In the genomic region with DNA sequence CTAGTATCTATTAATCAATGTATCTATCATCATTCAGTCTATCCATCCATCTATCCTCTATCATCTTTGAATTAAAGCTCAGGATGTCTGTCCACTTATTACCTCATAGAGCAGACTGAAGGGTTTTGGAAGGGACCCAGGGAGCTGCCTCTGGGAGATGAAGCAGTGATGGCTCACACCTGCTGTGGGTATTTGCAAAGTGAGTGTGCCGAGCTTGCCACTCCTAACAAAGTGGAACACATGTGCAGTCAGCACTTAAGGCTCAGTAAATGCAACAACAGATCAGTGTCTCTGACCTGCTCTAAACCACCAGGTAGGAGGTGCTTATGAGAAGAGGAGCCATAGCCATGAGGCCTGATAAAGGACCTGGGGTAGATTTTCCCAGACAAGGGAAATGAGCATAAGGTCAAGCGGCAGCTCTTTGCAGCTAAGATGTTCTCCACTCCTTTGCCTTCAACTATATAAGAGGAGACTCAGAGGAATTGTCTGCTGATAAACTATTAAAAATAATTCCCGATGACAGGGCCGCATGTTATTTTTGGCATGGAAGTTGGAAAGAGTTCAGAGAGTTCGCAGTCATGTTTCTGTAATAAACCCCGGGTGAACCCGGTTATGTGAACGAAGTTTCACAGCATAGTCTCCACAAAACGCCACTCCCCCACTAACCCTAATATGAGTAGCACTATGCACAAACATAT, we compare ENCODE assay signal across 21 mouse cellular contexts.
DNase-seq lines count a peak whose midpoint lies in the region; ATAC-seq and TF ChIP-seq lines count a peak whose summit lies in the region.
"Had no signal": no experiment of that assay in that cellular context is flagged by ENCODE, and none has a peak within 500 bp of the region (broad histone marks: within the 10 kb centered on the region; RNA-seq: fewer than 3 reads in every experiment).

No protein-coding gene starts in this region.

- H3K36me3 ChIP-seq in heart, embryonic 12.5 days, result no peaks in the 10 kb centered on the region
- no peaks in the 10 kb centered on the region for H3K36me3 ChIP-seq in kidney, postnatal 0 days (ENCODE audit: insufficient read depth, low read length)
- H3K36me3 ChIP-seq in heart, embryonic 14.5 days (ENCODE audit: control insufficient read depth, insufficient read depth, low read length), result no peaks in the 10 kb centered on the region
- H3K36me3 ChIP-seq: embryonic facial prominence, embryonic 12.5 days; hindbrain, embryonic 15.5 days; limb, embryonic 15.5 days; midbrain, embryonic 13.5 days had no signal

- 67% methylated on average over 9 of the region's 9 CpGs for WGBS in heart, embryonic 12.5 days
- WGBS in kidney, postnatal 0 days, result 49% methylated on average over 9 of the region's 9 CpGs
- 29% methylated on average over 9 of the region's 9 CpGs for WGBS in heart, embryonic 14.5 days

- no peak overlapping the region for H3K4me3 ChIP-seq in heart, embryonic 12.5 days
- H3K4me3 ChIP-seq in kidney, postnatal 0 days (replicated peaks; ENCODE audit: low read depth, low read length), result no peak overlapping the region
- H3K4me3 ChIP-seq in heart, embryonic 14.5 days (ENCODE audit: control insufficient read depth in 1 of 2, insufficient read depth in 1 of 2, low read depth in 1 of 2, low read length in 2 of 2), result no peak overlapping the region
- H3K4me3 ChIP-seq: embryonic facial prominence, embryonic 12.5 days; hindbrain, embryonic 15.5 days; limb, embryonic 15.5 days; midbrain, embryonic 13.5 days had no signal

- H3K27me3 ChIP-seq in heart, embryonic 12.5 days (replicated peaks), result peaks cover 5% of the 10 kb centered on the region; the same call in 1 of the 2 replicates
- no peaks in the 10 kb centered on the region for H3K27me3 ChIP-seq in kidney, postnatal 0 days (ENCODE audit: insufficient read depth, low read length)
- H3K27me3 ChIP-seq in heart, embryonic 14.5 days (ENCODE audit: control insufficient read depth, insufficient read depth, low read length), result 0 out of 2 replicates have a peak, but pooled peaks cover 7% of the 10 kb centered on the region
- H3K27me3 ChIP-seq: embryonic facial prominence, embryonic 12.5 days; hindbrain, embryonic 15.5 days; limb, embryonic 15.5 days; midbrain, embryonic 13.5 days had no signal

- ATAC-seq in heart, embryonic 12.5 days (ENCODE audit: insufficient number of reproducible peaks, low FRiP score), result no peak
- ATAC-seq in kidney, postnatal 0 days (replicated peaks; ENCODE audit: low FRiP score, low read depth), result no peak
- ATAC-seq in heart, embryonic 14.5 days (ENCODE audit: insufficient number of reproducible peaks, insufficient read depth, low FRiP score, low read depth), result no peak
- ATAC-seq: forebrain, postnatal 0 days; midbrain, embryonic 13.5 days had no signal

- no peak for TF ChIP-seq CTCF in kidney, postnatal 0 days (IDR thresholded peaks at IDR 0.05; ENCODE audit: low read depth)

- H3K9me3 ChIP-seq in heart, embryonic 12.5 days (replicated peaks), result peaks cover 14% of the 10 kb centered on the region
- no peaks in the 10 kb centered on the region for H3K9me3 ChIP-seq in kidney, postnatal 0 days (replicated peaks; ENCODE audit: low read length)
- peaks cover 11% of the 10 kb centered on the region for H3K9me3 ChIP-seq in heart, embryonic 14.5 days (ENCODE audit: control insufficient read depth, low read length)
- H3K9me3 ChIP-seq: embryonic facial prominence, embryonic 12.5 days; hindbrain, embryonic 15.5 days; limb, embryonic 15.5 days had no signal

- H3K4me1 ChIP-seq in heart, embryonic 12.5 days (replicated peaks), result peaks cover 11% of the 10 kb centered on the region; the same call in 1 of the 2 replicates
- H3K4me1 ChIP-seq in kidney, postnatal 0 days (replicated peaks; ENCODE audit: insufficient read depth, low read length), result no peaks in the 10 kb centered on the region
- peaks cover 0 to 5% of the 10 kb centered on the region in 2 experiments; a peak in 1 of 4 replicates for H3K4me1 ChIP-seq in heart, embryonic 14.5 days (ENCODE audit: control insufficient read depth in 2 of 2, insufficient read depth in 2 of 2, low read length in 2 of 2)
- H3K4me1 ChIP-seq: hindbrain, embryonic 15.5 days; midbrain, embryonic 13.5 days had no signal

- DNase-seq in heart, adult 8-10 months (ENCODE audit: low spot score), result peak; percentile 63
- peak; percentile 63 for DNase-seq in kidney, postnatal 0 days (ENCODE audit: low spot score)
- DNase-seq in kidney, adult 11 months, result no peak
- peak; percentile 50 for DNase-seq in heart, postnatal 4 days
- no peak for DNase-seq in spleen, postnatal 10 days (ENCODE audit: low spot score in 2 of 2)
- no peak for DNase-seq in adrenal gland, postnatal 4 days (ENCODE audit: low spot score in 2 of 2)
- DNase-seq: adrenal gland, postnatal 10 days; cerebellum, adult 2 months; cerebellum, postnatal 25 days; forebrain, postnatal 0 days; gastrocnemius, postnatal 25 days; left cerebral cortex, postnatal 4 days; right cerebral cortex, postnatal 25 days; spleen, adult 18-20 months had no signal

- H3K4me2 ChIP-seq in heart, embryonic 12.5 days, result no peak overlapping the region
- no peak overlapping the region for H3K4me2 ChIP-seq in kidney, postnatal 0 days (ENCODE audit: low read length)
- H3K4me2 ChIP-seq in heart, embryonic 14.5 days (ENCODE audit: low read length), result peak overlapping the region; percentile 34; the same call in 1 of the 2 replicates
- H3K4me2 ChIP-seq: embryonic facial prominence, embryonic 12.5 days; hindbrain, embryonic 15.5 days; limb, embryonic 15.5 days; midbrain, embryonic 13.5 days had no signal

- H3K27ac ChIP-seq in heart, embryonic 12.5 days (ENCODE audit: poor library complexity, severe bottlenecking), result no peak overlapping the region
- H3K27ac ChIP-seq in kidney, postnatal 0 days, result no peak overlapping the region
- H3K27ac ChIP-seq in heart, embryonic 14.5 days (replicated peaks in 1 of 2; ENCODE audit: control insufficient read depth in 1 of 2, insufficient read depth in 1 of 2, low read depth in 2 of 2, low read length in 2 of 2), result peak overlapping the region; percentile 24 to 62; a peak in 2 of 4 replicates
- H3K27ac ChIP-seq: embryonic facial prominence, embryonic 12.5 days; hindbrain, embryonic 15.5 days; limb, embryonic 15.5 days; liver, embryonic 14.5 days; midbrain, embryonic 13.5 days had no signal

- H3K9ac ChIP-seq in heart, embryonic 12.5 days, result no peak overlapping the region
- no peak overlapping the region for H3K9ac ChIP-seq in kidney, postnatal 0 days (ENCODE audit: low read depth, low read length)
- H3K9ac ChIP-seq in heart, embryonic 14.5 days (ENCODE audit: low read length), result no peak overlapping the region
- H3K9ac ChIP-seq: embryonic facial prominence, embryonic 12.5 days; forebrain, postnatal 0 days; hindbrain, embryonic 15.5 days; limb, embryonic 15.5 days; liver, embryonic 14.5 days; midbrain, embryonic 13.5 days had no signal

Comparison
In these comparisons a context has a peak if more than half of its experiments do, and no peak if none do; other contexts are left out.
1. DNase-seq: peak in heart, adult 8-10 months (single experiment), kidney, postnatal 0 days (single experiment) and heart, postnatal 4 days (single experiment); none in kidney, adult 11 months (single experiment), spleen, postnatal 10 days (0 of 2) and adrenal gland, postnatal 4 days (0 of 2).
2. H3K27ac ChIP-seq: peak in heart, embryonic 14.5 days (2 of 2); none in heart, embryonic 12.5 days (single experiment) and kidney, postnatal 0 days (single experiment).